Mouse (Mus musculus) thymus, adult 2 months (tissue): Measurements from ENCODE around the gene Kcnip2. TPM values are rescaled to one million over a fixed set of nuclear protein-coding genes. Genes with fewer than 3 reads are reported as not detected.

Experiments used
- DNase-seq: peaks from one replicate; pipeline ENCODE4 v3.0.0; 2021
- H3K27ac ChIP-seq: fragments of 200-500 bp; 2 replicates; pipeline ENCODE4 v1.5.1; 2012; ENCODE audit warnings: low read length, control low read depth; ENCODE audit not compliant: control insufficient read depth, insufficient read depth
- H3K27me3 ChIP-seq: fragments of 200-500 bp; 2 replicates; pipeline ENCODE4 v1.6.1; 2012; ENCODE audit warnings: mild to moderate bottlenecking, low read length, moderate library complexity, mixed read lengths; ENCODE audit not compliant: control insufficient read depth, insufficient read depth
- H3K36me3 ChIP-seq: fragments of 200-500 bp; 2 replicates; pipeline ENCODE4 v1.6.1; 2012; ENCODE audit warnings: mild to moderate bottlenecking, low read length, moderate library complexity; ENCODE audit not compliant: control insufficient read depth, insufficient read depth
- H3K4me1 ChIP-seq: fragments of 200-500 bp; replicated peaks from 2 replicates; pipeline ENCODE4 v1.6.1; 2012; ENCODE audit warnings: low read length; ENCODE audit not compliant: control insufficient read depth, insufficient read depth
- H3K4me3 ChIP-seq: fragments of 200-500 bp; 2 replicates; pipeline ENCODE4 v1.5.1; 2012; ENCODE audit warnings: mild to moderate bottlenecking, low read length, control low read depth, moderate library complexity; ENCODE audit not compliant: control insufficient read depth, insufficient read depth
- CTCF ChIP-seq: fragments of 200-500 bp; IDR thresholded peaks from 2 replicates; pipeline ENCODE4 v1.5.1; 2012; ENCODE audit warnings: mild to moderate bottlenecking, control low read depth, low read length, moderate library complexity, borderline replicate concordance; ENCODE audit not compliant: control insufficient read depth, poor library complexity, insufficient read depth; ENCODE audit errors: extremely low read depth
- POLR2A ChIP-seq: fragments of 200-500 bp; IDR thresholded peaks from 2 replicates; pipeline ENCODE4 v1.6.1; 2012; ENCODE audit warnings: mild to moderate bottlenecking, low read length, control low read depth, moderate library complexity; ENCODE audit not compliant: control insufficient read depth, poor library complexity, insufficient read depth; ENCODE audit errors: extremely low read depth
- WGBS: fragments of 180-500 bp; shearing (Covaris S2); methylation state at CpG from one replicate; pipeline ENCODE4 v1.1.7; 2018; 5-methylcytosine and 5-hydroxymethylcytosine counted together
- polyA plus RNA-seq: library from polyadenylated mRNA; depleted of rRNA; stranded (reverse); fragments of >200 nt; gene quantifications from 2 replicates; pipeline ENCODE4 v1.2.3, GENCODE M21; 2012

Kcnip2 gene
- polyA plus RNA-seq, 1 experiment = 13.5 TPM

DNA sequence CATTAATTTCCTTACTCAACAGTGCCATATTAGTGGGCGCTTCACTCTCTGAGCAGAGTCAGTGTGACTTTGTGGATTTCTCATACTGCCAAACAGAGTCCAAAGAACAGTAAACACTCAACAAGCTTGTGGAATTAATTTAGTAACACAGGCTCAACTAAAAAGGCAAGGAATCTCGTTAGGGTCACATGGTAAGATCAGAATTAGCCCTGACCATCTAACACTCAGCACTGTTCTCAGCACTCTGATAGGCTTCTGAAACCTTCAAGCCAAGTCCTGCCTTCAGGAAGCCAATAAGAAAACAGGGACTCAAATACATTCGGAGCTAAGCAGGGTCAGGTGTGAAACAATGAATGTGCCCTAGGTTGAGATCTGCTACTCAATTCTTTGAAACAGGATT is 10.3 kb upstream of the Kcnip2 start:
- Histone ChIP-seq H3K36me3 (no peaks in the 10 kb centered on the region), H3K27me3 (no peaks in the 10 kb centered on the region; the same call in 1 of the 2 replicates), H3K4me3 (no peak overlapping the region), H3K4me1 (no peaks in the 10 kb centered on the region), H3K27ac (no peak overlapping the region)
- TF ChIP-seq POLR2A = no peak
- TF ChIP-seq CTCF = no peak
- DNase-seq = no peak
- 93% methylated on average over 3 of the region's 3 CpGs for WGBS

DNA sequence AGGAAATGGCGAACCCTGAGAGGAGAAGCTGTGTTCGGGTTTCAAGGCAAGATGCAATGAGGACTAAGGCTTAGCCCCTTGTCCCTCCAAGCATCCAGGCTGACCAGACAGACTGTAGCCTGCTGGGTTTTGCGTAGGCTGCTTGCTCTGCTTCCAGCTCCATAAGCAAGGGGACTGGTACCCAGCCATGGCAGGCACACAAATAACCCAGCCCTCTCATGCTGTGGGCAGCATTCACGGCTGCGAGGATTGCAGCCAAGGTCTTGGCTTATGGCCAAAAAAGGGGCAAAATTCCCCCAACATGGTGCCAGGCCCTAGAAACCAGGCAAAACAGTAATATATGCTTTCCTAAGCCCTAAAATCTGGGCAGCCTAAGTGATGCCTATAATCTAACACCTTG is 6.0 kb upstream of the Kcnip2 start:
- H3K27ac ChIP-seq = no peak overlapping the region
- peaks cover 4% of the 10 kb centered on the region; the same call in 1 of the 2 replicates for H3K4me1 ChIP-seq
- no peaks in the 10 kb centered on the region for H3K36me3 ChIP-seq
- no peak for TF ChIP-seq POLR2A
- TF ChIP-seq CTCF = no peak
- H3K27me3 ChIP-seq = no peaks in the 10 kb centered on the region
- no peak for DNase-seq
- no peak overlapping the region for H3K4me3 ChIP-seq
- WGBS = 87% methylated on average over 5 of the region's 5 CpGs

DNA sequence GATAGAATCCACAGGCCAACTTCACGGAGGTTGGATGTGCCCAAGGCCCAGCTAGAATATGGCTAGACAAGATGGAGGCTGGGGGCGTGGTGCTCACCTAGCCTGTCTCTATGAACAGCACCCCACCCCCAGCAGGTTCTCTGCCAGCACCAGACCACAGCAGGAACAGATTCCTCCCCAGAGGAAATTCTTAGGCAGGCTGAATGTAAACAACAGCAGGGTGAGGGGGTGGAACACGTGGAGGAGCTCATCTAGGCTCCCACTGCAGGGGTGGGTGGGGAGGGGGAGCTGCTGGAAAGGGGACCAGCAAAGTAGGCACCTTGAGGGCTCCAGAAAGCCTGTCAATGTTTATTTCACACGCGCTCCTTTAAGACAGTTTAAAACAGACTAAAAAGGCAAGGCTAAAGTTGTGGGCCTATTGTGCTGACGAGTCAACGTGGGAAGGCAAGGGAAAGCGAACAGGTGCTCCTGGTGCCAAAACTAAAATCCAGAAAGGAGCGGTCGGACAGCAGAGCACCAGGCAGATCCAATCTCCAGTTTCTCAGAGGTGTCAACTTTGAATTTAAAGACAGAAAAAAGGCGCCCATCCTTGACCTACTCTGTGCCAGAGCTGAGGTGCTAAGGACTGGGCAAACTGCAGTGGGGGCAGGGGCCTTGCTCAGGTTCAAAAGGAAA is 2.1 kb upstream of the Kcnip2 start:
- no peak for DNase-seq
- Histone ChIP-seq H3K27me3 (no peaks in the 10 kb centered on the region; the same call in 1 of the 2 replicates), H3K4me3 (no peak overlapping the region), H3K27ac (no peak overlapping the region), H3K4me1 (peaks cover 14% of the 10 kb centered on the region), H3K36me3 (no peaks in the 10 kb centered on the region)
- WGBS = 88% methylated on average over 11 of the region's 11 CpGs
- TF ChIP-seq POLR2A (no peak), CTCF (no peak)

DNA sequence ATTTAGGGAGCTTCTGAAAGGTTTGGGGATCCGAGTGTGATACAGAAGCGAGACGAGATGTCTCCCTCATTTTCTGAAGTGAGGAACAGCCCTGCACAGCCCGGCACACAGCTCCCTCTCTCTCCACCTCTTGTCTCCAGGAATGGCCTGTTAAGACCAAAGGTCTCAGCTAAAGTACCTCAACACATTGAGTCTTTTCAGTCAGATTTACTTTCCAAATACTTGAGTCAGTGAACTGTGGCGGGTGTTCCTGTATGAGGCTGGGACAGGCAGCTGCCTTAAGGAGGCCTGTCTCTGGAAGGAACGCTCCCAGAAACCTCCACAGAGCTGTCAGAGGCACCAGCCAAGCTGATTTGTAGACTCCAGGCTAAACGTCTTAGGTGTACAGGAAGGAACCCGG is 866 bp upstream of the Kcnip2 start:
- Histone ChIP-seq H3K27me3 (no peaks in the 10 kb centered on the region; the same call in 1 of the 2 replicates), H3K36me3 (no peaks in the 10 kb centered on the region), H3K27ac (no peak overlapping the region), H3K4me1 (peaks cover 21% of the 10 kb centered on the region), H3K4me3 (no peak overlapping the region)
- 89% methylated on average over 8 of the region's 8 CpGs for WGBS
- DNase-seq = no peak
- TF ChIP-seq POLR2A (no peak), CTCF (no peak)

DNA sequence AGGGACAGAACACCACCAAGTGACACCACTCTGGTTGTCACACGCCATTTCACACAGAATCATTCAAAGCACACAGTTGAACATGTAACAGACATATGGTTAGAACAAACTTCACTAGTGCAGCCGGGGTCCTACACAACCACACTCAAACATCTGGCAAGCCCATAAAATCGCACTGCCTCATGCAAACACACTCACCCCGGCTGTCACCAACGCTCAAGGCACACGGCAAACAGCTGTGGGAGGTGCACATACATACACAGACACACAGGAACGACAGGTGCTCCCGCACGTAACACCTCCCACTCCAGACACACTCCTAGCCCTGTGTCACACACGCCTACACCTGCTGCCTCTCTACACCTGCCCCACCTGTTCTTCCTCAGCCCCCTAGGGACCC is 691 bp downstream of the Kcnip2 start:
- no peak for TF ChIP-seq CTCF
- no peak for TF ChIP-seq POLR2A
- Histone ChIP-seq H3K27me3 (no peaks in the 10 kb centered on the region; the same call in 1 of the 2 replicates), H3K4me3 (no peak overlapping the region), H3K27ac (no peak overlapping the region), H3K4me1 (peaks cover 22% of the 10 kb centered on the region), H3K36me3 (no peaks in the 10 kb centered on the region)
- WGBS = 77% methylated on average over 10 of the region's 10 CpGs
- no peak for DNase-seq

DNA sequence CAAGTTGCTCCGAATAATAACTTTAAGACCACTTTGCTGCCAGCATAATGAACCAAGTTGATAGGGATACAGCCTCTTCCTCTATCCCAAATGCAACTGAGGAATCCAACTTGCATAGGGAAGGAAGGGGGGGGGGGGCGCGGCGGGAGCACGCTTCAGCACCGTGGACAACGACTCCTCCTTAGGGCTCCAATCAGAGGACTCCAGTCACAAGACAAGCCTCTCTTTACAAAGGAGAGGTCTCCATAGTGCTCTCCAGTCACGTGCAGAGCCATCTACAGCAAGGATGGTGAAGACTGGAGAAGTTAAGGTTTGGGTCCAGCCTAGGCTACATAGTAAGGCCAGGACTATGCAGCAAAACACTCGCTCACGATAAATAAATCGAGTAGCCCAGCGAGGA is 2.1 kb downstream of the Kcnip2 start:
- WGBS = 29% methylated on average over 12 of the region's 12 CpGs
- no peak for DNase-seq
- no peak overlapping the region for H3K27ac ChIP-seq
- no peaks in the 10 kb centered on the region; the same call in 1 of the 2 replicates for H3K27me3 ChIP-seq
- no peak overlapping the region for H3K4me3 ChIP-seq
- H3K36me3 ChIP-seq = no peaks in the 10 kb centered on the region
- no peak for TF ChIP-seq CTCF
- no peak for TF ChIP-seq POLR2A
- peaks cover 18% of the 10 kb centered on the region for H3K4me1 ChIP-seq
